Mouse (Mus musculus) cerebral cortex, adult 2 months (tissue): ENCODE data around the gene Kctd10.

Source experiments
- WGBS: fragments of 180-500 bp; shearing (Covaris S2); methylation state at CpG from one replicate; pipeline ENCODE4 v1.1.7; 2018; 5-methylcytosine and 5-hydroxymethylcytosine counted together

Kctd10 gene

DNA sequence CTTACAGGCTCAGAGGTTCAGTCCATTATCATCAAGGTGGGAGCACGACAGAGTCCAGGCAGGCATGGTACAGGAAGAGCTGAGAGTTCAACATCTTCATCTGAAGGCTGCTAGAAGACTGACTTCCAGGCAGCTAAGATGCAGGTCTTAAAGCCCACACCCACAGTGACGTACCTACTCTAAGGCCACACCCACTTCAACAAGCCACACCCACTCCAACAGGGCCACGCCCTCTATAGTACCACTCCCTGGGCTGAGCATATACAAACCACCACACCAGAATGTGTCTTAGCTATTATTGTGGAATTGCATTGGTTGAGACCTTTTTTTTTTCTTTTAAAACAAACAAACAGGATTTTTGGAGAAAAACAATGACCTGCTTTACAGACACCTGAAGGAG is 34.8 kb downstream of the Kctd10 start:
- WGBS: 75% methylated on average over 3 of the region's 3 CpGs

DNA sequence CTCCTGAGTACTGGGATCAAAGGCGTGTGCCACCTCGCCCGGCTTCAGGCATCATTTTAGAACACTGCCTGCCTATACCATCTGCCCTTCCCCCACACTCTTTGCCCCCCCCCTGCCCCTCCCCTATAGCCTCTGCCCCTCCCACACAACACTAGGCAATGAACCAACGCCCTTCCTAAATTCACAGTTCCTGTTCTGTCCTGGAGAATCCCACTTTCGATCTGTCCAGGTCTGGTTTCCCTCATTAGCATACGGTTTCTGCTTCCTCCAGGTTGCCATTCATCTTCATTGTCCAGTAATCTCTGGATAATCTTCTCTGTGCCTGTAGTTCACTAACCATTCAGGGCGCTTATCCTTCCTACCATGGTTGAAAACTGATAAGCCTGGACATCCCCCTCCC is 36.7 kb downstream of the Kctd10 start:
- 94% methylated on average over 7 of the region's 7 CpGs for WGBS

DNA sequence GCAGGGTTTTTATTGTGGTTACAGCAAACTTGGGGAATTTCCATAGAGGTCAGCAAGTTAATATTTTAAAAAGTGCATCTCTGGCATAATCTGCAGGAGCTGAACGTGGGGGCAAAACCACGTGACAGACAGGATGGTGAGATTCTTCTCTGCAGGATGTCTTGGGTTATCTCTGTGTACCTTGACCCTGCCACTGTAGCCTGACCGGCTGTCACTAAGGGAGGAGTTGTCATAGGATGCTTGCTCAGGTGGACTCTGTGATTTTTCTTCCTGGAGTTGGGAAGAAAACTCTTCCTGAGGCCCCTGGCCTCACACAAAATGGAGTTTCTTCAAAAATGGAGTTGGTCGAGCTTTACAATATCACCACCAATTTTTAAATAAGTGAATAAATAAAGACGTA is 37.3 kb downstream of the Kctd10 start:
- WGBS: 85% methylated on average over 5 of the region's 5 CpGs

DNA sequence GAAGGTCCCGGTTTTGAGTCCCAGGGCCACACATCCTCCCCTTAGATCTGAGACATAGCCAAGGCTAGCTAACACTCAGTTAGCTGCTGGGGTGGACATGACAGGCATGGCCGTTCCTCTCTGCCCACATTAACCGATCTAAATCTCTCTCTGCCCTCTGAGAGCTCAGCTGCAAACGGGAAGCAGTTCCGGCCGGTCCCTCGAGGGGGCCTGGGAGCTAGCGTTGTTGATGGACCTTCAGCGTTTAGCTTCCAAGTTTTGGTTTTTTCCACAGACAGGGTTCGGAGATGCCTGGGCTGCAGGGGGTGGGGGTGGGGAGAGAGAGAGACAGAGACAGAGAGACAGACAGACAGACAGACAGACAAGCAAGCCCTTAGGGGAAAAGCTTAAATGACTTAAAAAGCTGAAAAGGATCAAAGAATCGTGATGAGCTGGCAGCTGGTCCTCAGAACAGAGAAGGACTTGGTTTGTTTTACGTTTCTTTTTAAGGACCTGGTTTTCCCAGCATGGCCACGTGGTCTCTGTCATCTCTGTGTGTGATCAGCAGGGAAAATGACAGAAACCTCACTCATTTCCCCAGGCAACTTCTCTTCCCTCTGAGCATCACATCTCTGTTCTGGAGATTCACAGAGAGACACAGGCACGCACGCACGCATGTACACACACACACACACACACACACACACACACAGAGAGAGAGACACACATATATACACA is 56.4 kb downstream of the Kctd10 start:
- 21% methylated on average over 16 of the region's 16 CpGs for WGBS

DNA sequence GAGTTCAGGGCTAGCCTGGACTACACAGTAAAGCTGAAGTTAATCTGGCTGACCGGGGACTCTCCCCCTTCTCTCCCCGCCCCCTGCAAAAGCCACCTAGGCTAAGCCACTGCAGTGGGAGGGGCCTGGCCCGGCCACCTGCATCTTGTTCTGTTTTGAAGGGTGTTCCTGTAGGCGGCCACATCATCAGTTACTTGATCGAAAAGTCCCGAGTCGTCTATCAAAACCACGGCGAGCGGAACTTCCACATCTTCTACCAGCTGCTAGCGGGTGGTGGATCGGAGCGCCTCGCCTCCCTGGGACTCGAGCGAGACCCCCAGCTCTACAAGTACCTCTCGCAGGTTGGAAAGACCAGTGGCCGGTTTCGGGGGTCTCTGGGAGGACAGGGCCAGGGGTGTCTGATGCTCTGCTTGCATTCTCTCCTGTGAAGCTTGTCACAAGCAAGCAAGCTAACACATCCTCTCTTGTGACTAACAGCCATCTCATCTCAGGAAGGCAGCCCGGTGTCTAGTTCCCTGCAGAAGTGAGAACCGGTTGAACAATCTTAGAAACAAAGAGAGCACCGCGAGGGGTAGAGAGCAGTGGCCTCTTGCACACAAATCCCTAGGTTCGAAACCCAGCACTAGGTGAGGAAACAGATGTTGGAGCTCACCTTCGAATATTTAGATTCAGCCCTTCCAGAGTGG is 57.1 kb downstream of the Kctd10 start:
- WGBS: 69% methylated on average over 25 of the region's 25 CpGs
